Mouse (Mus musculus): ENCODE results near the gene Grm8.

GRCm38 (mm10) chr6:27888391-27888790, 246.6 kb downstream of the Grm8 start:
- TF ChIP-seq CTCF (IDR thresholded peaks at IDR 0.05; ENCODE audit: borderline replicate concordance, extremely low read depth, insufficient read depth, insufficient read length) (no peak), POLR2A (IDR thresholded peaks at IDR 0.05; ENCODE audit: borderline replicate concordance, extremely low read depth, insufficient read depth, insufficient read length, poor library complexity, severe bottlenecking) (no peak)
